Comparison of ENCODE assay signal across 25 mouse cellular contexts in genomic region chr7:129631453-129631852, GRCm38 (mm10). TPM values are rescaled to one million over a fixed set of nuclear protein-coding genes. Genes with fewer than 3 reads are reported as not detected.
DNase-seq lines count a peak whose midpoint lies in the region; ATAC-seq and TF ChIP-seq lines count a peak whose summit lies in the region.
"Had no signal": no experiment of that assay in that cellular context is flagged by ENCODE, and none has a peak within 500 bp of the region (broad histone marks: within the 10 kb centered on the region; RNA-seq: fewer than 3 reads in every experiment).

No protein-coding gene starts in this region.

- peak; percentile 70 for ATAC-seq in heart, embryonic 16.5 days (replicated peaks; ENCODE audit: extremely low read depth, insufficient read depth, low FRiP score)
- peak; percentile 76 for ATAC-seq in lung, postnatal 0 days
- ATAC-seq: forebrain, embryonic 16.5 days; intestine, postnatal 0 days; midbrain, embryonic 16.5 days had no signal

- DNase-seq in heart, embryonic 10.5 days (ENCODE audit: low spot score): peak; percentile 66
- DNase-seq in heart, adult 11 months: no peak
- no peak for DNase-seq in heart, postnatal 25 days (ENCODE audit: low spot score)
- DNase-seq in lung, postnatal 0 days (ENCODE audit: low spot score): peak; percentile 77
- DNase-seq in lung, postnatal 14 days: no peak
- DNase-seq in brain, adult 2 months (ENCODE audit: low read depth, low spot score): peak; percentile 63
- no peak for DNase-seq in adrenal gland, adult 2 months
- DNase-seq: cerebellum, adult 11-12 months; cerebellum, postnatal 14 days; gastrocnemius, postnatal 10 days; kidney, postnatal 25 days; liver, embryonic 13.5 days; retina, postnatal 1 day; spleen, adult 18-20 months had no signal

- H3K9me3 ChIP-seq in heart, embryonic 10.5 days: no peaks in the 10 kb centered on the region
- H3K9me3 ChIP-seq in heart, embryonic 16.5 days (replicated peaks; ENCODE audit: control insufficient read depth, low read length): no peaks in the 10 kb centered on the region
- H3K9me3 ChIP-seq in lung, postnatal 0 days (ENCODE audit: low read length): no peaks in the 10 kb centered on the region
- H3K9me3 ChIP-seq: forebrain, embryonic 10.5 days; hindbrain, embryonic 12.5 days; limb, embryonic 12.5 days; liver, embryonic 13.5 days; lung, embryonic 15.5 days; neural tube, embryonic 13.5 days had no signal

- no peak overlapping the region for H3K4me2 ChIP-seq in heart, embryonic 16.5 days (ENCODE audit: low read depth, low read length)
- no peak overlapping the region for H3K4me2 ChIP-seq in lung, postnatal 0 days (replicated peaks; ENCODE audit: low read depth, low read length)
- H3K4me2 ChIP-seq: hindbrain, embryonic 12.5 days; limb, embryonic 12.5 days; liver, embryonic 13.5 days; lung, embryonic 15.5 days; neural tube, embryonic 13.5 days had no signal

- intact Hi-C loops in heart, postnatal 25 days (cut with DNase I): no loop called here

- H3K27ac ChIP-seq in heart, embryonic 10.5 days: no peak overlapping the region
- H3K27ac ChIP-seq in heart, embryonic 16.5 days (ENCODE audit: low read length): no peak overlapping the region; the same call in 1 of the 2 replicates
- H3K27ac ChIP-seq in lung, postnatal 0 days (ENCODE audit: low read length): no peak overlapping the region
- H3K27ac ChIP-seq: forebrain, embryonic 10.5 days; hindbrain, embryonic 12.5 days; layer of hippocampus, adult 2 months; limb, embryonic 12.5 days; liver, embryonic 13.5 days; lung, embryonic 15.5 days; neural tube, embryonic 13.5 days had no signal

- no peaks in the 10 kb centered on the region for H3K27me3 ChIP-seq in heart, embryonic 10.5 days (ENCODE audit: insufficient read depth, poor library complexity, severe bottlenecking)
- no peaks in the 10 kb centered on the region for H3K27me3 ChIP-seq in heart, embryonic 16.5 days (ENCODE audit: control insufficient read depth, insufficient read depth, low read length)
- H3K27me3 ChIP-seq in lung, postnatal 0 days (replicated peaks; ENCODE audit: insufficient read depth, low read length): no peaks in the 10 kb centered on the region
- H3K27me3 ChIP-seq: hindbrain, embryonic 12.5 days; limb, embryonic 12.5 days; liver, embryonic 13.5 days; lung, embryonic 15.5 days; neural tube, embryonic 13.5 days had no signal

- no peak for TF ChIP-seq EP300 in lung, postnatal 0 days (IDR thresholded peaks at IDR 0.05)

- H3K4me1 ChIP-seq in heart, embryonic 10.5 days: no peaks in the 10 kb centered on the region
- peaks cover 7% of the 10 kb centered on the region for H3K4me1 ChIP-seq in heart, embryonic 16.5 days (ENCODE audit: control insufficient read depth, insufficient read depth, low read length)
- no peaks in the 10 kb centered on the region for H3K4me1 ChIP-seq in lung, postnatal 0 days (ENCODE audit: insufficient read depth, low read depth, low read length)
- H3K4me1 ChIP-seq: forebrain, embryonic 10.5 days; hindbrain, embryonic 12.5 days; liver, embryonic 13.5 days; lung, embryonic 15.5 days; neural tube, embryonic 13.5 days had no signal

- H3K9ac ChIP-seq in heart, embryonic 16.5 days (ENCODE audit: low read length): no peak overlapping the region
- H3K9ac ChIP-seq in lung, postnatal 0 days (replicated peaks; ENCODE audit: low read depth): no peak overlapping the region
- H3K9ac ChIP-seq: hindbrain, embryonic 12.5 days; limb, embryonic 12.5 days; liver, embryonic 13.5 days; lung, embryonic 15.5 days; neural tube, embryonic 13.5 days had no signal

- no peak for TF ChIP-seq CTCF in lung, postnatal 0 days (IDR thresholded peaks at IDR 0.05)

- H3K36me3 ChIP-seq in heart, embryonic 10.5 days: peaks cover 88% of the 10 kb centered on the region
- H3K36me3 ChIP-seq in heart, embryonic 16.5 days (ENCODE audit: control insufficient read depth, insufficient read depth): peaks cover 54% of the 10 kb centered on the region
- peaks cover 27% of the 10 kb centered on the region; the same call in 1 of the 2 replicates for H3K36me3 ChIP-seq in lung, postnatal 0 days (ENCODE audit: insufficient read depth, low read length)

- H3K4me3 ChIP-seq in heart, embryonic 10.5 days: no peak overlapping the region
- H3K4me3 ChIP-seq in heart, embryonic 16.5 days (ENCODE audit: low read length): no peak overlapping the region
- no peak overlapping the region for H3K4me3 ChIP-seq in lung, postnatal 0 days (ENCODE audit: low read depth, low read length)
- H3K4me3 ChIP-seq: forebrain, embryonic 10.5 days; hindbrain, embryonic 12.5 days; layer of hippocampus, adult 2 months; limb, embryonic 12.5 days; liver, embryonic 13.5 days; lung, embryonic 15.5 days; myocyte; neural tube, embryonic 13.5 days had no signal

- 80% methylated on average over 6 of the region's 6 CpGs for WGBS in heart, embryonic 10.5 days
- 44% methylated on average over 6 of the region's 6 CpGs for WGBS in heart, embryonic 16.5 days
- 67% methylated on average over 6 of the region's 6 CpGs for WGBS in lung, postnatal 0 days

RNA-seq across cellular contexts. Expression of gene Wdr11, which starts 39.8 kb away (rescaled TPM):
- polyA plus RNA-seq in heart, embryonic 10.5 days (2016; fragmentation: Nextera tagmentation; extraction: Ambion mirVana): 35.5 and 38.6 TPM in 2 replicates
- polyA plus RNA-seq in heart, embryonic 16.5 days (2015; fragmentation: Nextera tagmentation; extraction: Ambion mirVana): 25.2 and 30.3 TPM in 2 replicates
- total RNA-seq in heart, postnatal 25 days (2021): 10 to 100 TPM; 20.8 to 23.2 TPM
- polyA plus RNA-seq in lung, postnatal 0 days (2015; fragmentation: Nextera tagmentation; extraction: Ambion mirVana): 20.3 and 21.0 TPM in 2 replicates
- 10 to 100 TPM; 35.3 to 41.6 TPM for total RNA-seq in adrenal gland, adult 2 months (2021)
- polyA plus RNA-seq in adrenal gland, adult 2 months (2012; rRNA removed): 8.7 and 11.0 TPM in 2 replicates

Comparison
In these comparisons a context has a peak if more than half of its experiments do, and no peak if none do; other contexts are left out.
1. DNase-seq: peak in heart, embryonic 10.5 days (single experiment), lung, postnatal 0 days (single experiment) and brain, adult 2 months (single experiment); none in heart, adult 11 months (single experiment), heart, postnatal 25 days (single experiment), lung, postnatal 14 days (single experiment) and adrenal gland, adult 2 months (single experiment).